Comparison of ENCODE assay signal across 12 mouse cellular contexts in genomic region chr15:102967312-102967510, GRCm38 (mm10). TPM values are rescaled to one million over a fixed set of nuclear protein-coding genes. Genes with fewer than 3 reads are reported as not detected.
DNase-seq lines count a peak whose midpoint lies in the region; ATAC-seq lines count a peak whose summit lies in the region.
"Had no signal": no experiment of that assay in that cellular context is flagged by ENCODE, and none has a peak within 500 bp of the region (broad histone marks: within the 10 kb centered on the region; RNA-seq: fewer than 3 reads in every experiment).

TSS of gene Hoxc5 (plus strand) at chr15:102967443.

- no peak for DNase-seq in heart, postnatal 25 days (ENCODE audit: low spot score)
- DNase-seq in neural tube, embryonic 11.5 days (ENCODE audit: low spot score), result no peak
- no peak for DNase-seq in neural tube, embryonic 10.5 days (ENCODE audit: extremely low spot score, low spot score)
- no peak for DNase-seq in spleen, adult 18-20 months
- DNase-seq: adrenal gland, adult 8-10 months; heart, adult 2 months had no signal

- WGBS in heart, embryonic 14.5 days, result 5% methylated on average over 12 of the region's 12 CpGs
- WGBS in neural tube, embryonic 11.5 days, result 2% methylated on average over 12 of the region's 12 CpGs
- WGBS in intestine, embryonic 15.5 days, result 3% methylated on average over 12 of the region's 12 CpGs
- 6% methylated on average over 12 of the region's 12 CpGs for WGBS in stomach, embryonic 16.5 days

- no peaks in the 10 kb centered on the region for H3K36me3 ChIP-seq in heart, embryonic 14.5 days (ENCODE audit: control insufficient read depth, insufficient read depth, low read length)
- H3K36me3 ChIP-seq in neural tube, embryonic 11.5 days (ENCODE audit: control insufficient read depth, insufficient read depth, low read length), result no peaks in the 10 kb centered on the region
- no peaks in the 10 kb centered on the region for H3K36me3 ChIP-seq in intestine, embryonic 15.5 days
- H3K36me3 ChIP-seq in stomach, embryonic 16.5 days (ENCODE audit: control insufficient read depth, insufficient read depth, low read length), result no peaks in the 10 kb centered on the region

- peaks cover 99% of the 10 kb centered on the region for H3K27me3 ChIP-seq in heart, embryonic 14.5 days (ENCODE audit: control insufficient read depth, insufficient read depth, low read length)
- H3K27me3 ChIP-seq in neural tube, embryonic 11.5 days (ENCODE audit: control insufficient read depth, insufficient read depth, low read length), result peaks cover 84% of the 10 kb centered on the region
- peaks cover 93% of the 10 kb centered on the region for H3K27me3 ChIP-seq in intestine, embryonic 15.5 days (replicated peaks)
- H3K27me3 ChIP-seq in stomach, embryonic 16.5 days (ENCODE audit: control insufficient read depth, insufficient read depth, low read length), result peaks cover 96% of the 10 kb centered on the region

- H3K27ac ChIP-seq in heart, embryonic 14.5 days (replicated peaks in 1 of 2; ENCODE audit: control insufficient read depth in 1 of 2, insufficient read depth in 1 of 2, low read depth in 2 of 2, low read length in 2 of 2), result no peak within 1 kb of the TSS
- H3K27ac ChIP-seq in neural tube, embryonic 11.5 days (ENCODE audit: low read depth, low read length), result peak within 1 kb of the TSS; percentile 78
- 0 out of 2 replicates have a peak within 1 kb of the TSS, but pooled peaks have one; percentile 0 for H3K27ac ChIP-seq in intestine, embryonic 15.5 days
- no peak within 1 kb of the TSS for H3K27ac ChIP-seq in stomach, embryonic 16.5 days (ENCODE audit: low read length)
- H3K27ac ChIP-seq: heart, adult 2 months had no signal

- intact Hi-C loops in heart, postnatal 25 days (cut with DNase I), result no loop called here

- no peaks in the 10 kb centered on the region; a peak in 1 of 4 replicates for H3K4me1 ChIP-seq in heart, embryonic 14.5 days (ENCODE audit: control insufficient read depth in 2 of 2, insufficient read depth in 2 of 2, low read length in 2 of 2)
- H3K4me1 ChIP-seq in neural tube, embryonic 11.5 days (ENCODE audit: control insufficient read depth, insufficient read depth, low read length), result no peaks in the 10 kb centered on the region
- 0 out of 2 replicates have a peak, but pooled peaks cover 5% of the 10 kb centered on the region for H3K4me1 ChIP-seq in intestine, embryonic 15.5 days (replicated peaks)
- no peaks in the 10 kb centered on the region for H3K4me1 ChIP-seq in stomach, embryonic 16.5 days (ENCODE audit: control insufficient read depth, insufficient read depth, low read length)

- peak within 1 kb of the TSS; percentile 44 for H3K4me2 ChIP-seq in heart, embryonic 14.5 days (ENCODE audit: low read length)
- peak within 1 kb of the TSS; percentile 57 for H3K4me2 ChIP-seq in neural tube, embryonic 11.5 days (ENCODE audit: low read depth)
- H3K4me2 ChIP-seq in intestine, embryonic 15.5 days (replicated peaks), result peak within 1 kb of the TSS; percentile 34
- peak within 1 kb of the TSS; percentile 33; the same call in 1 of the 2 replicates for H3K4me2 ChIP-seq in stomach, embryonic 16.5 days (ENCODE audit: low read depth, low read length)

- H3K4me3 ChIP-seq in heart, embryonic 14.5 days (ENCODE audit: control insufficient read depth in 1 of 2, insufficient read depth in 1 of 2, low read depth in 1 of 2, low read length in 2 of 2), result peak within 1 kb of the TSS in 1 of 2 experiments; percentile 16; a peak in 1 of 4 replicates
- peak within 1 kb of the TSS; percentile 95 for H3K4me3 ChIP-seq in neural tube, embryonic 11.5 days (ENCODE audit: low read depth, low read length)
- peak within 1 kb of the TSS; percentile 28 for H3K4me3 ChIP-seq in intestine, embryonic 15.5 days (replicated peaks)
- peak within 1 kb of the TSS; percentile 4; the same call in 1 of the 2 replicates for H3K4me3 ChIP-seq in stomach, embryonic 16.5 days (replicated peaks; ENCODE audit: low read length)
- H3K4me3 ChIP-seq: heart, adult 2 months had no signal

- ATAC-seq in heart, embryonic 14.5 days (ENCODE audit: insufficient number of reproducible peaks, insufficient read depth, low FRiP score, low read depth), result no peak
- no peak for ATAC-seq in neural tube, embryonic 11.5 days (ENCODE audit: insufficient read depth, low FRiP score, low TSS enrichment)
- ATAC-seq in intestine, embryonic 15.5 days, result no peak
- ATAC-seq in stomach, embryonic 16.5 days (ENCODE audit: insufficient read depth, low FRiP score), result no peak
- ATAC-seq in megakaryocyte progenitor cell, adult 5-6 weeks (replicated peaks; ENCODE audit: poor library complexity), result no peak

- no peak within 1 kb of the TSS for H3K9ac ChIP-seq in heart, embryonic 14.5 days (ENCODE audit: low read length)
- peak within 1 kb of the TSS; percentile 90 for H3K9ac ChIP-seq in neural tube, embryonic 11.5 days (ENCODE audit: low read length)
- 0 out of 2 replicates have a peak within 1 kb of the TSS, but pooled peaks have one; percentile 11 for H3K9ac ChIP-seq in intestine, embryonic 15.5 days
- no peak within 1 kb of the TSS for H3K9ac ChIP-seq in stomach, embryonic 16.5 days (ENCODE audit: low read length)

- H3K9me3 ChIP-seq in heart, embryonic 14.5 days (ENCODE audit: control insufficient read depth, low read length), result no peaks in the 10 kb centered on the region
- H3K9me3 ChIP-seq in neural tube, embryonic 11.5 days (ENCODE audit: control insufficient read depth, low read length), result no peaks in the 10 kb centered on the region
- no peaks in the 10 kb centered on the region for H3K9me3 ChIP-seq in intestine, embryonic 15.5 days
- H3K9me3 ChIP-seq in stomach, embryonic 16.5 days (replicated peaks; ENCODE audit: control insufficient read depth, low read length), result no peaks in the 10 kb centered on the region

RNA-seq across cellular contexts. Expression of gene Hoxc5, which starts in this region (rescaled TPM):
- polyA plus RNA-seq in heart, embryonic 14.5 days (2014; fragmentation: Nextera tagmentation; extraction: Ambion mirVana), result 0.07 TPM in 1 of 2 replicates, not detected in the other
- total RNA-seq in heart, postnatal 25 days (2021), result not detected
- polyA plus RNA-seq in neural tube, embryonic 11.5 days (2014; fragmentation: Nextera tagmentation; extraction: Ambion mirVana), result 36.3 and 37.3 TPM in 2 replicates
- 7.7 and 10.1 TPM in 2 replicates for polyA plus RNA-seq in intestine, embryonic 15.5 days (2015; fragmentation: Nextera tagmentation; extraction: Ambion mirVana)
- 17.5 and 19.4 TPM in 2 replicates for polyA plus RNA-seq in stomach, embryonic 16.5 days (2015; fragmentation: Nextera tagmentation; extraction: Ambion mirVana)
- total RNA-seq in megakaryocyte progenitor cell, adult 5-6 weeks (2015), result not detected in 2 replicates
- total RNA-seq in megakaryocyte progenitor cell, adult 5-6 weeks (2017), result not detected in 2 replicates
- total RNA-seq: heart, adult 2 months; left cerebral cortex, adult 18-20 months had no signal
- polyA plus RNA-seq: cortical plate, adult 2 months had no signal

Comparison
In these comparisons a context has a peak if more than half of its experiments do, and no peak if none do; other contexts are left out.
1. H3K27ac ChIP-seq: peak in neural tube, embryonic 11.5 days (single experiment) and intestine, embryonic 15.5 days (single experiment); none in heart, embryonic 14.5 days (0 of 2) and stomach, embryonic 16.5 days (single experiment).
2. H3K9ac ChIP-seq: peak in neural tube, embryonic 11.5 days (single experiment) and intestine, embryonic 15.5 days (single experiment); none in heart, embryonic 14.5 days (single experiment) and stomach, embryonic 16.5 days (single experiment).
3. Peak in every context shown above with its lines, with median percentiles within 50 percentile points of each other: H3K4me2 ChIP-seq.